Mouse (Mus musculus) CH12.LX (cell line): ENCODE data around the gene Gatd1. TPM values are rescaled to one million over a fixed set of nuclear protein-coding genes. Genes with fewer than 3 reads are reported as not detected.
A peak's percentile ranks its signal among the peaks of the same experiment; 100 is the strongest.

Experiments
- DNase-seq: peaks from one replicate; pipeline ENCODE4 v3.0.0-alpha.2; 2013; ENCODE audit errors: extremely low read depth
- H3K27ac ChIP-seq: 2 replicates; pipeline ENCODE4 v1.5.1; 2012; ENCODE audit warnings: low read depth, mild to moderate bottlenecking, control low read depth, moderate library complexity; ENCODE audit not compliant: insufficient read depth
- H3K27me3 ChIP-seq: replicated peaks from 2 replicates; pipeline ENCODE3; 2012; ENCODE audit warnings: inconsistent platforms
- H3K36me3 ChIP-seq, 2 experiments: replicated peaks in 1 of 2; 2 replicates each; pipeline versions ENCODE3 to v1.6.1; 2012; ENCODE audit warnings: inconsistent platforms in 1 of 2, low read length in 1 of 2, mild to moderate bottlenecking in 1 of 2, mixed read lengths in 1 of 2, moderate library complexity in 1 of 2; ENCODE audit not compliant: control insufficient read depth in 1 of 2, insufficient read depth in 1 of 2
- H3K4me1 ChIP-seq, 2 experiments: 2 replicates each; pipeline ENCODE4 v1.6.1; 2012; ENCODE audit warnings: inconsistent platforms in 1 of 2, moderate library complexity in 1 of 2; ENCODE audit not compliant: insufficient read depth in 2 of 2, control insufficient read depth in 1 of 2
- H3K4me2 ChIP-seq: 2 replicates; pipeline ENCODE4 v1.6.1; 2012; ENCODE audit warnings: low read depth, mild to moderate bottlenecking, control low read depth; ENCODE audit not compliant: poor library complexity, insufficient read depth, severe bottlenecking
- H3K4me3 ChIP-seq, 3 experiments: fragments of 150-350 bp in 1 of 3; sonication (generic) in 1 of 3; replicated peaks in 1 of 3; 2 replicates each; pipeline versions ENCODE3 to v1.5.1; 2011 to 2012; ENCODE audit warnings: low read depth in 2 of 3, low read length in 2 of 3, mild to moderate bottlenecking in 2 of 3, moderate library complexity in 2 of 3, control low read depth in 1 of 3, improper control_type of control experiment in 1 of 3, inconsistent platforms in 1 of 3, mixed read lengths in 1 of 3; ENCODE audit not compliant: poor library complexity in 1 of 3
- H3K79me2 ChIP-seq: replicated peaks from 2 replicates; pipeline ENCODE4 v1.6.1; 2012; ENCODE audit warnings: mild to moderate bottlenecking, moderate library complexity; ENCODE audit not compliant: control insufficient read depth, poor library complexity, insufficient read depth, severe bottlenecking; ENCODE audit errors: extremely low read depth
- H3K9ac ChIP-seq: 2 replicates; pipeline ENCODE4 v1.6.1; 2012; ENCODE audit warnings: low read depth, mild to moderate bottlenecking, control low read depth, moderate library complexity; ENCODE audit not compliant: insufficient read depth
- H3K9me3 ChIP-seq: replicated peaks from 2 replicates; pipeline ENCODE3; 2012; ENCODE audit warnings: low read length, inconsistent platforms, mixed read lengths
- BHLHE40 ChIP-seq: IDR thresholded peaks from 2 replicates; pipeline ENCODE4 v1.6.1; 2011; ENCODE audit warnings: mild to moderate bottlenecking, low read depth, low read length, improper control_type of control experiment
- CHD1 ChIP-seq: IDR thresholded peaks from 2 replicates; pipeline ENCODE4 v1.6.1; 2012; ENCODE audit warnings: low read depth, low read length, improper control_type of control experiment, inconsistent platforms
- CHD2 ChIP-seq: IDR thresholded peaks from 2 replicates; pipeline ENCODE4 v1.6.1; 2011; ENCODE audit warnings: low read length, improper control_type of control experiment
- CTCF ChIP-seq, 2 experiments: IDR thresholded peaks in 1 of 2; conservative IDR thresholded peaks in 1 of 2; 2 replicates each; pipeline ENCODE4 v1.5.1; 2011 to 2012; ENCODE audit warnings: low read depth in 2 of 2, low read length in 2 of 2, improper control_type of control experiment in 1 of 2, inconsistent platforms in 1 of 2, mild to moderate bottlenecking in 1 of 2, moderate library complexity in 1 of 2
- ELF1 ChIP-seq: IDR thresholded peaks from 2 replicates; pipeline ENCODE4 v1.6.1; 2014; ENCODE audit warnings: low read depth, mild to moderate bottlenecking, inconsistent platforms, low read length, improper control_type of control experiment
- EP300 ChIP-seq: IDR thresholded peaks from 2 replicates; pipeline ENCODE4 v1.6.1; 2011; ENCODE audit warnings: low read length, improper control_type of control experiment
- ETS1 ChIP-seq: conservative IDR thresholded peaks from 2 replicates; pipeline ENCODE4 v1.6.1; 2012; ENCODE audit warnings: low read depth, mild to moderate bottlenecking, inconsistent platforms, low read length, improper control_type of control experiment, moderate library complexity
- GABPA ChIP-seq: IDR thresholded peaks from 2 replicates; pipeline ENCODE4 v1.6.1; 2012; ENCODE audit warnings: low read depth, low read length, improper control_type of control experiment, inconsistent platforms; ENCODE audit not compliant: insufficient replicate concordance
- HCFC1 ChIP-seq: IDR thresholded peaks from 2 replicates; pipeline ENCODE4 v1.6.1; 2012; ENCODE audit warnings: low read depth, mild to moderate bottlenecking, inconsistent platforms, low read length, improper control_type of control experiment
- IRF4 ChIP-seq: IDR thresholded peaks from 2 replicates; pipeline ENCODE4 v1.6.1; 2014; ENCODE audit warnings: low read depth, mild to moderate bottlenecking, inconsistent platforms, low read length, improper control_type of control experiment
- JUN ChIP-seq: IDR thresholded peaks from 2 replicates; pipeline ENCODE4 v1.6.1; 2011; ENCODE audit warnings: low read depth, mild to moderate bottlenecking, low read length, improper control_type of control experiment, moderate library complexity; ENCODE audit not compliant: insufficient read depth
- JUND ChIP-seq: conservative IDR thresholded peaks from 2 replicates; pipeline ENCODE4 v1.6.1; 2011; ENCODE audit warnings: low read depth, low read length, improper control_type of control experiment
- MAFK ChIP-seq: IDR thresholded peaks from 2 replicates; pipeline ENCODE4 v1.6.1; 2011; ENCODE audit warnings: low read length, improper control_type of control experiment; ENCODE audit not compliant: insufficient replicate concordance
- MAZ ChIP-seq: IDR thresholded peaks from 2 replicates; pipeline ENCODE4 v1.6.1; 2012; ENCODE audit warnings: low read depth, mild to moderate bottlenecking, inconsistent platforms, low read length, improper control_type of control experiment, moderate library complexity
- MEF2A ChIP-seq: IDR thresholded peaks from 2 replicates; pipeline ENCODE4 v1.6.1; 2014; ENCODE audit warnings: low read depth, mild to moderate bottlenecking, inconsistent platforms, low read length, improper control_type of control experiment, borderline replicate concordance
- MXI1 ChIP-seq: IDR thresholded peaks from 2 replicates; pipeline ENCODE4 v1.6.1; 2011; ENCODE audit warnings: mild to moderate bottlenecking, low read depth, low read length, improper control_type of control experiment
- MYC ChIP-seq: IDR thresholded peaks from 2 replicates; pipeline ENCODE4 v1.6.1; 2011; ENCODE audit warnings: low read depth, mild to moderate bottlenecking, improper control_type of control experiment, low read length
- NELFE ChIP-seq: IDR thresholded peaks from 2 replicates; pipeline ENCODE4 v1.6.1; 2011; ENCODE audit warnings: low read depth, low read length, improper control_type of control experiment
- NRF1 ChIP-seq: IDR thresholded peaks from 2 replicates; pipeline ENCODE4 v1.6.1; 2014; ENCODE audit warnings: low read depth, mild to moderate bottlenecking, inconsistent platforms, low read length, improper control_type of control experiment, moderate library complexity
- PAX5 ChIP-seq: IDR thresholded peaks from 2 replicates; pipeline ENCODE4 v1.6.1; 2012; ENCODE audit warnings: low read length, inconsistent platforms, mixed read lengths
- POLR2A ChIP-seq: IDR thresholded peaks from 2 replicates; pipeline ENCODE4 v1.6.1; 2011; ENCODE audit warnings: low read depth, mild to moderate bottlenecking, improper control_type of control experiment, low read length
- POLR2AphosphoS2 ChIP-seq: IDR thresholded peaks from 2 replicates; pipeline ENCODE4 v1.6.1; 2011; ENCODE audit warnings: low read depth, low read length, improper control_type of control experiment
- RAD21 ChIP-seq: IDR thresholded peaks from 2 replicates; pipeline ENCODE4 v1.6.1; 2011; ENCODE audit warnings: low read depth, mild to moderate bottlenecking, low read length, improper control_type of control experiment, moderate library complexity
- RCOR1 ChIP-seq: conservative IDR thresholded peaks from 2 replicates; pipeline ENCODE4 v1.6.1; 2012; ENCODE audit warnings: low read depth, mild to moderate bottlenecking, inconsistent platforms, low read length, improper control_type of control experiment
- SIN3A ChIP-seq: IDR thresholded peaks from 2 replicates; pipeline ENCODE4 v1.6.1; 2012; ENCODE audit warnings: low read length, improper control_type of control experiment, inconsistent platforms
- SMC3 ChIP-seq: IDR thresholded peaks from 2 replicates; pipeline ENCODE4 v1.6.1; 2011; ENCODE audit warnings: low read depth, low read length, improper control_type of control experiment
- TBP ChIP-seq: conservative IDR thresholded peaks from 2 replicates; pipeline ENCODE4 v1.6.1; 2011; ENCODE audit warnings: low read depth, low read length, improper control_type of control experiment
- TCF12 ChIP-seq: IDR thresholded peaks from 2 replicates; pipeline ENCODE4 v1.6.1; 2014; ENCODE audit warnings: low read depth, mild to moderate bottlenecking, inconsistent platforms, low read length, improper control_type of control experiment
- UBTF ChIP-seq: IDR thresholded peaks from 2 replicates; pipeline ENCODE4 v1.6.1; 2012; ENCODE audit warnings: low read depth, mild to moderate bottlenecking, inconsistent platforms, low read length, improper control_type of control experiment, moderate library complexity
- USF1 ChIP-seq: IDR thresholded peaks from 2 replicates; pipeline ENCODE4 v1.6.1; 2014; ENCODE audit warnings: low read depth, mild to moderate bottlenecking, inconsistent platforms, low read length, improper control_type of control experiment
- USF2 ChIP-seq: conservative IDR thresholded peaks from 2 replicates; pipeline ENCODE4 v1.6.1; 2011; ENCODE audit warnings: low read depth, low read length, improper control_type of control experiment
- ZC3H11A ChIP-seq: IDR thresholded peaks from 2 replicates; pipeline ENCODE4 v1.6.1; 2012; ENCODE audit warnings: low read depth, mild to moderate bottlenecking, inconsistent platforms, low read length, improper control_type of control experiment
- ZMIZ1 ChIP-seq: IDR thresholded peaks from 2 replicates; pipeline ENCODE4 v1.6.1; 2012; ENCODE audit warnings: low read depth, mild to moderate bottlenecking, inconsistent platforms, low read length, improper control_type of control experiment
- ZNF384 ChIP-seq: IDR thresholded peaks from 2 replicates; pipeline ENCODE4 v1.6.1; 2012; ENCODE audit warnings: low read depth, low read length, improper control_type of control experiment, inconsistent platforms
- dilution Hi-C: fragments of 300-500 bp; cut with MboI; formaldehyde crosslinking; loops from 2 replicates; pipeline ENCODE4 v1.14.3; 2020; ENCODE audit warnings: low sequenced_read_pairs; ENCODE audit not compliant: extremely low pct_unique_long_range_greater_than_20kb, extremely low pct_ligation_motif_present
- in situ Hi-C: fragments of 300-500 bp; cut with MboI; formaldehyde crosslinking; loops from 3 replicates; pipeline ENCODE4 v1.14.3; 2019; ENCODE audit warnings: low sequenced_read_pairs, low pct_ligation_motif_present, low pct_unique_long_range_greater_than_20kb, mixed read lengths
- polyA plus RNA-seq: library from polyadenylated mRNA; unstranded; fragments of >175 nt; gene quantifications from 2 replicates; pipeline ENCODE4 v1.2.1, GENCODE M21; 2012; ENCODE audit warnings: low read depth; ENCODE audit not compliant: insufficient read length
- total RNA-seq, 2 experiments: library from RNA; depleted of rRNA; stranded (reverse); fragments of 300-350 nt in 1 of 2; fragments of >200 nt in 1 of 2; gene quantifications; 2 replicates each; pipeline ENCODE4 v1.2.3; 2012 to 2014

The Gatd1 gene
- total and polyA plus RNA-seq, 3 experiments: 21.2 to 31.4 (median 29.6) TPM

DNA sequence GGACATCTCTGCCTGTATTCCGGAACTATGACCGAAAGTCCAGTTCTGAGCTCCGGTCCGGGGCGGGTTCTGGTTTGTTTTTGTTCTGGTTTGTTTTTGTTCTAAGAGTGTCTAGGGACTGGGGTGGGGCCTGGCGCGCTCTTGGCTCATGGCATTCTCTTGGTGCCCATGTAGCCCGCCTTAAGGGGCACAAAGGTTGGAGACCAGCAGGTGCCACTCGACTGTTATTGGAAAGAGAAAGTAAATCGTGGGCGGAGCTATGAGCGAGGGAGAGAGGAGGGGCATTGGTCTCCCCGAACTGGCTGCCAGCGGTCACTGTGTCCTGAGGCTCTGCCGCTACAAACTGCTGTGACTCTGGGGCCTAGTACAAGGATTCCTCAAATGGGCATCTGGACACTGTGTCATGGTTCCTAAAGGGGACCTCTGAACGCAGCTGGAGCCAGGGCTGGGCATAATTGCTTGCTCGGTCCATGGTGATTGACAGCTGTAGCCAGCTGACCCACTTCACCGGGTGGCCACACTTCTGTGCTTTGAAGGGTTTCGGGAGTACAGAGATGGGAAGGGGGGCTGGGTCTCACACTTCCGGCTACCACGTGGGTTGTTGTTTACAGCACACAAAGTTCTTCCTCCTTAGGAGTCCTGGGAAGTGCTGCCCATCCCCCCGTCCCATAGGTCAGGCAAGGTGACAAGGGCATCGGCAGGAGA lies 41.8 kb upstream of the Gatd1 start (continued):
- TF ChIP-seq MXI1 (peak; percentile 84; the same call in 1 of the 2 replicates), SIN3A (peak; percentile 80), RAD21 (no peak), NELFE (no peak), JUN (no peak), RCOR1 (no peak), POLR2AphosphoS2 (no peak)

DNA sequence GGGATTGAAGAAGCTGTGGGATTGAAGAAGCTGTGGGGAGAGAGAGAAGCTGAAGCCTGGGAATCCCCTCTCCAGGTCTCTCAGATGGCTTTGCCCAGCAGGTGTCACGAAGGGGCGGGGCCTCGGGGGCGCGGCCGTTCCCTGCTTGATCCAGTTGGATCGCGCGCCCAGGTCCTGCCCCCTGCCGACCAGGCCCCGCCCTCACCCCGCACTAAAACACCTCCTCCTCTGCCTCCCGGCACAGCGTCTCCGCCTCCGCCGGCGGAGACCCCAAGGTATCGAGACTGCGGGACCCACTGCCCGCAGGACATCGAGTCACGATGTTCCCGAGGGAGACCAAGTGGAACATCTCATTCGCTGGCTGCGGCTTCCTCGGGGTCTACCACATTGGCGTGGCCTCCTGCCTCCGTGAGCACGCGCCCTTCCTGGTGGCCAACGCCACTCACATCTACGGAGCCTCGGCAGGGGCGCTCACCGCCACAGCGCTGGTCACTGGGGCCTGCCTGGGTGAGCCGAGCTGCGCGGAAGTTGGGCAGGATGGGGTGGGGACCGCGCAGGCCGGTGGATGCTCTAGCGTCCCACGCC lies 41.1 kb upstream of the Gatd1 start, which contains the start of gene Pnpla2:
Gene Pnpla2, plus strand, starts transcription at position 232 of the 585 bp plus-strand sequence.
- H3K27me3 ChIP-seq: no peaks in the 10 kb centered on the region
- H3K9ac ChIP-seq: peak within 1 kb of the TSS; percentile 41
- dilution Hi-C loops (no loop called here), in situ Hi-C loops (loop anchor here (5.0 kb wide), 1 partner anchor 43 kb away; the partner anchor contains the start of gene Gatd1)
- H3K4me1 ChIP-seq: peaks cover 11 to 34% of the 10 kb centered on the region in 2 experiments
- H3K79me2 ChIP-seq: no peaks in the 10 kb centered on the region
- H3K9me3 ChIP-seq: no peaks in the 10 kb centered on the region
- H3K4me2 ChIP-seq: peak within 1 kb of the TSS; percentile 89
- peaks cover 43 to 57% of the 10 kb centered on the region in 2 experiments for H3K36me3 ChIP-seq
- peak; percentile 91 for DNase-seq
- peak within 1 kb of the TSS; percentile 77 to 96 (median 83) for H3K4me3 ChIP-seq
- H3K27ac ChIP-seq: peak within 1 kb of the TSS; percentile 66
- no peak for TF ChIP-seq ZC3H11A
- TF ChIP-seq IRF4: no peak; the same call in 1 of the 2 replicates
- no peak for TF ChIP-seq ZNF384
- TF ChIP-seq HCFC1: peak; percentile 63
- no peak for TF ChIP-seq ETS1
- no peak; a peak in 1 of 4 replicates for TF ChIP-seq CTCF (conservative IDR thresholded peaks at IDR 0.05 in 1 of 2, IDR thresholded peaks at IDR 0.05 in 1 of 2; ENCODE audit: low read depth in 2 of 2, low read length in 2 of 2)
- peak; percentile 98 for TF ChIP-seq UBTF
- no peak for TF ChIP-seq POLR2AphosphoS2
- no peak; the same call in 1 of the 2 replicates for TF ChIP-seq BHLHE40
- TF ChIP-seq NELFE: peak; percentile 91
- TF ChIP-seq ZMIZ1: peak; percentile 64; the same call in 1 of the 2 replicates
- TF ChIP-seq CHD2: no peak
- TF ChIP-seq TCF12: 0 out of 2 replicates have a peak, but pooled peaks have one; percentile 3
- 0 out of 2 replicates have a peak, but pooled peaks have one; percentile 29 for TF ChIP-seq TBP
- no peak for TF ChIP-seq EP300
- TF ChIP-seq RAD21: no peak
- TF ChIP-seq MAFK: no peak
- no peak for TF ChIP-seq SMC3
- TF ChIP-seq CHD1: peak; percentile 32; the same call in 1 of the 2 replicates
- no peak; the same call in 1 of the 2 replicates for TF ChIP-seq MEF2A
- TF ChIP-seq PAX5: no peak
- TF ChIP-seq JUND: no peak
- no peak for TF ChIP-seq USF1
- no peak for TF ChIP-seq GABPA
- peak; percentile 71 for TF ChIP-seq ELF1
- peak; percentile 71 for TF ChIP-seq NRF1
- TF ChIP-seq POLR2A: peak; percentile 93
- no peak for TF ChIP-seq USF2
- TF ChIP-seq MYC: no peak; the same call in 1 of the 2 replicates
- TF ChIP-seq MXI1: peak; percentile 85
- no peak; the same call in 1 of the 2 replicates for TF ChIP-seq MAZ
- TF ChIP-seq JUN: no peak
- TF ChIP-seq RCOR1: no peak
- peak; percentile 66; the same call in 1 of the 2 replicates for TF ChIP-seq SIN3A
